Mouse (Mus musculus) kidney, adult 2 months (tissue): Measurements from ENCODE around the gene Pip4k2b. TPM values are rescaled to one million over a fixed set of nuclear protein-coding genes. Genes with fewer than 3 reads are reported as not detected.
"Not testable (repeated sequence)": the region's sequence is repeated elsewhere in the genome, so short reads cannot be mapped to it uniquely, and the experiment has no call there.

Source experiments
- DNase-seq: peaks from one replicate; pipeline ENCODE4 v3.0.0; 2021
- H3K27ac ChIP-seq: fragments of 200-500 bp; 2 replicates; pipeline ENCODE4 v1.5.1; 2012; ENCODE audit warnings: low read depth, low read length, control low read depth, inconsistent platforms; ENCODE audit not compliant: insufficient read depth
- H3K27me3 ChIP-seq: fragments of 200-500 bp; replicated peaks from 2 replicates; pipeline ENCODE4 v1.6.1; 2012; ENCODE audit warnings: mild to moderate bottlenecking, moderate library complexity, low read length, inconsistent platforms; ENCODE audit not compliant: control insufficient read depth, insufficient read depth
- H3K36me3 ChIP-seq: fragments of 200-500 bp; 2 replicates; pipeline ENCODE4 v1.6.1; 2012; ENCODE audit warnings: mild to moderate bottlenecking, moderate library complexity, low read length, inconsistent platforms; ENCODE audit not compliant: control insufficient read depth, insufficient read depth
- H3K4me1 ChIP-seq: fragments of 200-500 bp; 2 replicates; pipeline ENCODE4 v1.6.1; 2011; ENCODE audit warnings: low read length; ENCODE audit not compliant: control insufficient read depth, insufficient read depth
- H3K4me3 ChIP-seq: fragments of 200-500 bp; 2 replicates; pipeline ENCODE4 v1.5.1; 2011; ENCODE audit warnings: mild to moderate bottlenecking, low read depth, low read length, control low read depth; ENCODE audit not compliant: insufficient read depth
- CTCF ChIP-seq: fragments of 200-500 bp; conservative IDR thresholded peaks from 2 replicates; pipeline ENCODE4 v1.5.1; 2011; ENCODE audit warnings: low read depth, mild to moderate bottlenecking, control low read depth, low read length, moderate library complexity, mixed read lengths; ENCODE audit not compliant: insufficient read depth, insufficient read length
- POLR2A ChIP-seq: fragments of 200-500 bp; IDR thresholded peaks from one replicate; pipeline ENCODE4 v1.6.1; 2011; ENCODE audit warnings: low read depth, low read length, control low read depth
- WGBS: fragments of 180-500 bp; shearing (Covaris S2); methylation state at CpG from one replicate; pipeline ENCODE4 v1.1.7; 2018; 5-methylcytosine and 5-hydroxymethylcytosine counted together
- polyA plus RNA-seq: library from polyadenylated mRNA; depleted of rRNA; stranded (reverse); fragments of >200 nt; gene quantifications from 2 replicates; pipeline ENCODE4 v1.2.3, GENCODE M21; 2012

The Pip4k2b gene
- polyA plus RNA-seq, 1 experiment = 10.6 TPM

DNA sequence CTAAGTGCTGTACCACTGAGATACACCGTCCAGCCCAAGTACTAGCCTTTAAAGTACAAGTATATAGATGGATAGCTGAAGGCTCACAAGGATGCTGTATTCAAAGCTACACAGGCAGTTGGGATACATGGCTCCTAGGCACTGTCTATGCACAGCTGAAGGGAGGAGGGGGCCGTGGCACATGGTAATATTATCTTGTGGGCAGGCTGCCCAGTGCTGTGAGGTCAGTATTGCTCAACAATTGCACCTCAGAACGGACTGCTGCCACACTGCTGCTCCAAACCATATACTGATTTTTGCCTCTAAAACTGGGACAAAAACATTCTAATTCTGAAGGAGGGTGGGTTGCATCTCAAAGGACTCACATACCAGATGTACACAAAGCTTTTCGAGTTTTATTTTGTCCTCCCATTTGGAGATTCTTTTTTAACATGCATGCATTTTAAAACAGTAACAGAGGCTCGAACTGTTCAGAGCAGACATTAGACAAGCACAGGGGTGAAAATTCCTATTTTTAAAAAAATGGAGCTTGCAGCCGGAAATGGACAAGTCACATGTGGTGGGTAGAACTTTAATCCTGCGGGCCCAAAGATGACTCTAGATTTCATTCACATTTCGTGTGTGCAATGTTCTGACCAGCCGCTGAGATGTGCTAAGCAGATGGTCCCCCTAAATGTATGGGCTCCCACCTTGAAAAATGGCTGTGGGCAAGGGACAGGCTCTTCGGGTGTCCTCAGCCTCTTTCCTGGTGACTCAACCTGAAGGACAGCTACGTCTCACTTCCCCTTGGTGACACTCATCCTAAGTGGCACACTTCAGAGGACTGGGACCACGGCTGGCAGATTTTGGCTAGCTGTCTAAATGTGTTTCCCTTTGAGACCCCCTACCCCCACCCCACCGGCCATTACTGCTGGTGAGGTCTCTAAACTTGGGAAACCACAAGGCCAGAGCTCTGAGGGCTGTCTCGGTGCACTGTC, 29.4 kb downstream of the Pip4k2b start:
- Histone ChIP-seq H3K36me3 (no peaks in the 10 kb centered on the region), H3K4me1 (no peaks in the 10 kb centered on the region), H3K4me3 (no peak overlapping the region), H3K27ac (no peak overlapping the region), H3K27me3 (no peaks in the 10 kb centered on the region)
- no peak for DNase-seq
- TF ChIP-seq POLR2A = no peak
- 81% methylated on average over 14 of the region's 14 CpGs for WGBS

DNA sequence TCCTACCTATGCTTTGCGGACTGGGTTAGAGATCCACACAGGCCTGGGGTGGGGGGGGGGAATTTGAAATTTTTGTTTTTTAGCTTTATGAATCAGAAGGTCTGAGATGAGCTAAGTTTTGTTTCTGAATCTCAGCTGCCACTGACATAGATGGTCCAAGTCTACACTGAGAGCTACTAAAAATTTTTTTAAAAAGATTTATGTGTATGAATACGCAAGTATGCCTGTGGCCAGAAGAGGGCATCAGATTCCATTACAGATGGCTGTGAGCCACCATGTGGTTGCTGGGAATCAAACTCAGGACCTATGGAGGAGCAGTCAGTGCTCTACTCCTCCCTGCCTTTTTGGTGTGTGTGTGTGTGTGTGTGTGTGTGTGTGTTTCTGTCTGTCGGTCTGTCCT, 30.1 kb downstream of the Pip4k2b start:
- WGBS = 98% methylated on average over 3 of the region's 3 CpGs
- no peaks in the 10 kb centered on the region for H3K4me1 ChIP-seq
- TF ChIP-seq CTCF (0 out of 2 replicates have a peak, but pooled peaks have one; percentile 15), POLR2A (no peak)
- no peak overlapping the region for H3K4me3 ChIP-seq
- H3K27ac ChIP-seq = no peak overlapping the region
- no peak for DNase-seq
- H3K36me3 ChIP-seq = no peaks in the 10 kb centered on the region
- no peaks in the 10 kb centered on the region for H3K27me3 ChIP-seq

GRCm38 (mm10) chr11:97713896-97714295, 30.6 kb downstream of the Pip4k2b start:
- Histone ChIP-seq H3K4me3 (no peak overlapping the region), H3K27ac (no peak overlapping the region), H3K27me3 (no peaks in the 10 kb centered on the region), H3K4me1 (no peaks in the 10 kb centered on the region), H3K36me3 (no peaks in the 10 kb centered on the region)
- TF ChIP-seq POLR2A (no peak), CTCF (no peak)
- DNase-seq = no peak
- WGBS = 91% methylated on average over 8 of the region's 8 CpGs

GRCm38 (mm10) chr11:97712286-97712685, 32.2 kb downstream of the Pip4k2b start:
- H3K27ac ChIP-seq = no peak overlapping the region
- 87% methylated on average over 15 of the region's 15 CpGs for WGBS
- TF ChIP-seq POLR2A (no peak), CTCF (no peak)

DNA sequence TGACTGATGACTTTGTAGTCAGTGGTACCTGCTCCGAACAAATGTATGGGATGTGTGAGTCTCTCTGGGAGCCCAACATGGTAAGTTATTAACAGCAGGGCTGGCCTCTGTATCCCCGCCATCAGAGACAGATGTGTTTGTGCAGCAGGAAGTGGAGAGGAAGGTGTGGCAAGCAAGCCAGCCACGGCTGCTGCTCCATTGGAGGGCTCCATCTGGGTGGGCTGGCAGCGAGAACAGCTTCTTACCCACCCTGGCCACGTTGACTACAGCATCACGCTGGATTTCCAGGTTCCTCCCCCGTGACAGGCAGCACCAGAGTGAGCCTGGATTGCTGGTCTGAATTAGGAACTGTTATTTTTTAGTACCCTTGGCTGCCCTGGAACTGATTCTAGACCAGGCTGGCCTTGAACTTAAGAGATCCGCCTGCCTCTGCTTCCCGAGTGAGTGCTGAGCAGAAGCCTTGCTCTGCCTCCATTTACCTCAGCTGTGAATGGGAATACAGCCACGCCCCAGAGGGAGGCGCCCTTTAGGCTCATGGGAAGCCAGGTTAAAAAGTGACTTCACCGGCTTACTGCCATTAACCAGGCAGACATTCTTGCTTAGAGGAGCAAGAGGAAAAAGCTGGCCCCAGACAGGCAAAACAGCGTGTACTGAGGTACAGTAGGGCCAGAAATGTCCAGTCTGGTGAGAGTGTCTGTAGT, 33.2 kb downstream of the Pip4k2b start:
- no peak overlapping the region for H3K4me3 ChIP-seq

More at GRCm38 (mm10) chr11:97712286-97712685, 32.2 kb downstream of the Pip4k2b start:
- no peak for DNase-seq
- H3K27me3 ChIP-seq = no peaks in the 10 kb centered on the region
- H3K4me3 ChIP-seq = no peak overlapping the region
- H3K4me1 ChIP-seq = no peaks in the 10 kb centered on the region
- no peaks in the 10 kb centered on the region for H3K36me3 ChIP-seq

GRCm38 (mm10) chr11:97710067-97710466, 34.4 kb downstream of the Pip4k2b start:
- H3K27ac ChIP-seq, H3K27me3 ChIP-seq, DNase-seq, H3K36me3 ChIP-seq, H3K4me3 ChIP-seq, H3K4me1 ChIP-seq: not testable (repeated sequence)
- 83% methylated on average over 2 of the region's 2 CpGs for WGBS

More for the DNA sequence above, 33.2 kb downstream of the Pip4k2b start:
- TF ChIP-seq POLR2A = no peak
- no peak for TF ChIP-seq CTCF
- Histone ChIP-seq H3K36me3 (no peaks in the 10 kb centered on the region), H3K27me3 (no peaks in the 10 kb centered on the region), H3K27ac (no peak overlapping the region), H3K4me1 (no peaks in the 10 kb centered on the region)
- DNase-seq = no peak
- WGBS = 65% methylated on average over 13 of the region's 13 CpGs

GRCm38 (mm10) chr11:97703039-97703826, 41.3 kb downstream of the Pip4k2b start, which contains the start of gene Psmb3:
TSS of gene Psmb3 (plus strand) at chr11:97703399.
- peak; percentile 100 for DNase-seq
- Histone ChIP-seq H3K27ac (peak within 1 kb of the TSS; percentile 32; the same call in 1 of the 2 replicates), H3K4me3 (peak within 1 kb of the TSS; percentile 78), H3K27me3 (no peaks in the 10 kb centered on the region), H3K36me3 (no peaks in the 10 kb centered on the region), H3K4me1 (peaks cover 13% of the 10 kb centered on the region; the same call in 1 of the 2 replicates)
- under 1% methylated on average over 35 of the region's 35 CpGs for WGBS
- peak; percentile 68 for TF ChIP-seq POLR2A
- TF ChIP-seq CTCF = no peak
